Mouse (Mus musculus) forebrain, embryonic 15.5 days (tissue): ENCODE measurements around the gene Snx15. TPM values are rescaled to one million over a fixed set of nuclear protein-coding genes. Genes with fewer than 3 reads are reported as not detected.

Experiments
- ATAC-seq: fragments of 200-750 bp; cut with Nextera tagmentation; replicated peaks from 2 replicates; pipeline ENCODE4 v1.8.0; 2017; ENCODE audit warnings: mild to moderate bottlenecking, moderate TSS enrichment, moderate library complexity
- H3K27ac ChIP-seq: fragments of 300-500 bp; sonication (generic); replicated peaks from 2 replicates; pipeline ENCODE4 v1.5.1; 2015; ENCODE audit warnings: mild to moderate bottlenecking, inconsistent platforms
- H3K27me3 ChIP-seq: fragments of 300-500 bp; sonication (generic); 2 replicates; pipeline ENCODE4 v1.6.1; 2015; ENCODE audit warnings: inconsistent platforms
- H3K36me3 ChIP-seq: fragments of 300-500 bp; sonication (generic); 2 replicates; pipeline ENCODE4 v1.6.1; 2015; ENCODE audit warnings: mild to moderate bottlenecking, inconsistent platforms
- H3K4me1 ChIP-seq: fragments of 300-500 bp; sonication (generic); 2 replicates; pipeline ENCODE4 v1.6.1; 2015; ENCODE audit warnings: inconsistent platforms
- H3K4me2 ChIP-seq: fragments of 300-500 bp; sonication (generic); replicated peaks from 2 replicates; pipeline ENCODE4 v1.6.1; 2015; ENCODE audit warnings: mild to moderate bottlenecking, inconsistent platforms
- H3K4me3 ChIP-seq: fragments of 300-500 bp; sonication (generic); 2 replicates; pipeline ENCODE4 v1.5.1; 2015; ENCODE audit warnings: mild to moderate bottlenecking, inconsistent platforms
- H3K9ac ChIP-seq: fragments of 300-500 bp; sonication (generic); replicated peaks from 2 replicates; pipeline ENCODE4 v1.6.1; 2015; ENCODE audit warnings: mild to moderate bottlenecking, inconsistent platforms
- H3K9me3 ChIP-seq: fragments of 300-500 bp; sonication (generic); 2 replicates; pipeline ENCODE4 v1.6.1; 2016; ENCODE audit warnings: inconsistent platforms
- WGBS: fragments of 180-500 bp; shearing (Covaris S2); methylation state at CpG from one replicate; pipeline ENCODE4 v1.1.7; 2015; ENCODE audit warnings: mixed read lengths; 5-methylcytosine and 5-hydroxymethylcytosine counted together
- polyA plus RNA-seq: library from polyadenylated mRNA; unstranded; fragments of >200 nt; fragmentation: Nextera tagmentation; extraction: Ambion mirVana; gene quantifications from 2 replicates; pipeline ENCODE4 v1.2.1, GENCODE M21; 2015

Gene Snx15
- 43.1 and 45.6 TPM in 2 replicates for polyA plus RNA-seq

DNA sequence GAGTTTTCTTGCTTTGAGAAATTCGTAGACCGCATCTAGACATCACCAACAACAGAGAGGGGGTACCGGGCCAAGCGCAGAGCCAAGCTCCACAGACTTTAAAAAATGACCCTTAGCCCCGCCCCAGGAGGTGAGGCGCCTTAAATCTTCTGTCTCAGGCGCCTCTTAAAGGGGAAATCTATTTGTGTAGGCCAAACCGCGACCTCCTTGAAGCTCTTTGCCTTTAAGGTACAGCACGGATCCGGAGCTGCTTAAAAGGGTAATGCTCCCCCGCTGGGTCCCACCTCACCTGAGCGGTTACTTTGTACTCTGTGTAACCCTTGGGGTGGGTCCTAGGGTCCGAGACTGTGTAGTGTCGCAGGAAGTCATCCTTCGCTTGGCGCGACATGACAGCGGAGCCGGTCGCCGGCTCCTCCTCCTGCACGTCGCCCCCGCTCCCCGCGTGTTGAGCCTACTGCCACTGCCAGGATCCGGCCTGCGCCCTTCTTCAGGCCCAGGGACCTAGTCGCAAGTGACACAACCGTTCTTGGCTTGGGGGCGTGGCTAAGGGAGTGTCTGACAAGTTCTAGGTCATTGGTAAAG lies at the start of gene Snx15:
Snx15 (minus strand) TSS at position 545 of the 582 bp plus-strand sequence.
- H3K4me2 ChIP-seq = peak within 1 kb of the TSS; percentile 51
- H3K27ac ChIP-seq = peak within 1 kb of the TSS; percentile 85
- H3K36me3 ChIP-seq = no peaks in the 10 kb centered on the region
- ATAC-seq = peak; percentile 96
- H3K4me1 ChIP-seq = peaks cover 10% of the 10 kb centered on the region; the same call in 1 of the 2 replicates
- H3K4me3 ChIP-seq = peak within 1 kb of the TSS; percentile 49
- WGBS = under 1% methylated on average over 32 of the region's 32 CpGs
- no peaks in the 10 kb centered on the region for H3K27me3 ChIP-seq
- H3K9me3 ChIP-seq = no peaks in the 10 kb centered on the region
- peak within 1 kb of the TSS; percentile 55 for H3K9ac ChIP-seq

GRCm38 (mm10) chr19:6174771-6175170 lies 46.7 kb upstream of the Snx15 start:
- WGBS = 43% methylated on average over 5 of the region's 5 CpGs

DNA sequence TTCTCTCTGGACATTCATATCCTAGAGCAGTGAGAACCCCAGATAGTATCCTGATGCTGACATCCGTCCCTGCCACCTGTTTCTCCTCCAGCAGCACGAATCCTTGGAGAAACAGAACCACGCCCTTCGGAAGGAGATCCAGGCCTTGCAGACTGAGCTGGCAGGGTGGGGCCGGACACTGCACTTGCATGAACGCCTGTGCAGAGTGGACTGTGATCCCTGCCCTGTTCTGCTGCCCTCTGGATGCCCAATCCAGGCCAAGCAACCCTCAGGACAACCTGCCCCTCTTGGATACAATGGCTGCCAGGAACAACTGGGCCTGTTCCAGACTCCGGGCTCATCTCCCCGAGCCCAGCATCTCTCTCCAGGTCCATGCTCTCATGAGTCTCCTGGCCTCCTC lies 43.1 kb upstream of the Snx15 start:
- H3K27me3 ChIP-seq = no peaks in the 10 kb centered on the region
- H3K27ac ChIP-seq = no peak overlapping the region
- 91% methylated on average over 8 of the region's 8 CpGs for WGBS
- no peak overlapping the region for H3K4me3 ChIP-seq
- no peaks in the 10 kb centered on the region for H3K4me1 ChIP-seq
- H3K4me2 ChIP-seq = no peak overlapping the region
- H3K9me3 ChIP-seq = no peaks in the 10 kb centered on the region
- ATAC-seq = no peak
- no peak overlapping the region for H3K9ac ChIP-seq
- H3K36me3 ChIP-seq = no peaks in the 10 kb centered on the region

More at GRCm38 (mm10) chr19:6174771-6175170, 46.7 kb upstream of the Snx15 start:
- no peaks in the 10 kb centered on the region for H3K9me3 ChIP-seq
- ATAC-seq = no peak
- H3K4me3 ChIP-seq = no peak overlapping the region
- H3K36me3 ChIP-seq = no peaks in the 10 kb centered on the region
- H3K27ac ChIP-seq = no peak overlapping the region
- no peaks in the 10 kb centered on the region for H3K27me3 ChIP-seq
- no peaks in the 10 kb centered on the region for H3K4me1 ChIP-seq
- H3K4me2 ChIP-seq = no peak overlapping the region
- no peak overlapping the region for H3K9ac ChIP-seq

GRCm38 (mm10) chr19:6166750-6167149 lies 38.6 kb upstream of the Snx15 start:
- 79% methylated on average over 4 of the region's 4 CpGs for WGBS
- Histone ChIP-seq H3K4me3 (no peak overlapping the region), H3K36me3 (no peaks in the 10 kb centered on the region), H3K9me3 (no peaks in the 10 kb centered on the region), H3K27me3 (no peaks in the 10 kb centered on the region), H3K4me1 (no peaks in the 10 kb centered on the region), H3K27ac (no peak overlapping the region), H3K9ac (no peak overlapping the region), H3K4me2 (no peak overlapping the region)
- no peak for ATAC-seq

DNA sequence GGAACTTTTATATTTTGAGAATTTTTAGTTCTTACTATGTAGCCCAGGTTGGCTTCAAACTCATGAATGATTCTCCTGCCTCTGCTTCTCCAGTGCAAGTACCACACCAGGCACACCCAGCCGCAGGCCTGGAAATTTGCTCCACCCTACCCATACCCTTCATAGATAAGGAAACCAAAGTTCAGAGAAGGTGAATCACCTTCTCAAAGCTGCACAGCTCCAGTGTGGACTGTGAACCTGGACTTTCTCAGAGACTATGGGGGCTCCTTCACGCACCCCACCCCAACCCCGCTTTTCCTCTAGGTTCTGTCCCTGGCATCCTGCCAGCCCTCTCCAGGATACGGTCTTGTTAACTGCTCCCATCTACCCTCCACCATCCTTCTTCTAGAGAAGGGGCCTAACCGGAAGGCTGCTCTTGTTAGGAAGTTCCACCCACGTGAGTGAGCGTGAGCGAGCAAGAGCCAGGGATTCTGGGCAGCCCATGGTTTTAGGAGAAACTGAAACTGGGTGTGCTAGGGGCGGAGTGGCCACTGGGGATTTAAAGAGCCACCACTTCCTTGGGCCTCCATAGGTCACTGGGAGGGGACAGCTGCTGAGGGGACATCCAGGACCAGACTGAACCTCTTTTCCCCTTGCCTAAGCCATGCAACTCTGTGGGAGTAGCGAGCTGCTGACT lies 35.9 kb upstream of the Snx15 start:
- no peak overlapping the region for H3K4me2 ChIP-seq
- H3K9me3 ChIP-seq = no peaks in the 10 kb centered on the region
- WGBS = 75% methylated on average over 10 of the region's 10 CpGs
- H3K4me1 ChIP-seq = no peaks in the 10 kb centered on the region
- H3K27me3 ChIP-seq = no peaks in the 10 kb centered on the region
- H3K4me3 ChIP-seq = no peak overlapping the region
- H3K27ac ChIP-seq = no peak overlapping the region
- no peaks in the 10 kb centered on the region for H3K36me3 ChIP-seq
- no peak overlapping the region for H3K9ac ChIP-seq
- no peak for ATAC-seq

- ATAC-seq = no peak
- H3K27ac ChIP-seq = no peak overlapping the region
- H3K9ac ChIP-seq = no peak overlapping the region
- H3K9me3 ChIP-seq = no peaks in the 10 kb centered on the region
- no peak overlapping the region for H3K4me2 ChIP-seq
- WGBS = 80% methylated on average over 6 of the region's 6 CpGs
- no peaks in the 10 kb centered on the region for H3K27me3 ChIP-seq
- H3K4me3 ChIP-seq = no peak overlapping the region
- H3K36me3 ChIP-seq = no peaks in the 10 kb centered on the region
- H3K4me1 ChIP-seq = no peaks in the 10 kb centered on the region
Observed at GRCm38 (mm10) chr19:6157220-6157619, 29.1 kb upstream of the Snx15 start.

- Histone ChIP-seq H3K4me2 (no peak overlapping the region), H3K27ac (no peak overlapping the region), H3K9me3 (no peaks in the 10 kb centered on the region), H3K4me1 (no peaks in the 10 kb centered on the region), H3K27me3 (no peaks in the 10 kb centered on the region), H3K9ac (no peak overlapping the region), H3K36me3 (no peaks in the 10 kb centered on the region), H3K4me3 (no peak overlapping the region)
- 73% methylated on average over 8 of the region's 8 CpGs for WGBS
- ATAC-seq = no peak
Observed at GRCm38 (mm10) chr19:6156372-6156771, 28.3 kb upstream of the Snx15 start.

DNA sequence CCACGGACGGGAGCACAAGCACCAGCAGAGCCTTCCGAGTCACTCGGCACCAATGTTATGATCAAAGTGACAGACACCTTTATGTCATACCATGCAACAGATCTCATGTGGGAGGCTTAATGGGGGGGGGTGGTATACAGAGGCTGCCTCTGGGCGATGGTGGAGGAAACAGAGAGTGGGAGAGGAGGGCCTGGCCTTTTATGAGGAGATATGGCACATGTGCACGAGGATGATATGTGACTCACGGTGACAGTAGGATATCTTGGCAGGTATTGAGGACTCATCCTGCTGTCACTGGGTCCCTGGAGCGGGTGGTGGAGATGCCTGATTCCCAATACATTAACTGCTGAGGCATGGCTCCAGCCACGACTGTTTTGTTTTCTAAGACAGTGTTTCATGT lies 27.1 kb upstream of the Snx15 start:
- no peaks in the 10 kb centered on the region for H3K27me3 ChIP-seq
- ATAC-seq = no peak
- no peaks in the 10 kb centered on the region for H3K9me3 ChIP-seq
- H3K4me3 ChIP-seq = no peak overlapping the region
- H3K27ac ChIP-seq = no peak overlapping the region
- H3K36me3 ChIP-seq = no peaks in the 10 kb centered on the region
- 81% methylated on average over 9 of the region's 9 CpGs for WGBS
- no peak overlapping the region for H3K9ac ChIP-seq
- no peaks in the 10 kb centered on the region for H3K4me1 ChIP-seq
- H3K4me2 ChIP-seq = no peak overlapping the region

GRCm38 (mm10) chr19:6144842-6145241 lies 16.7 kb upstream of the Snx15 start:
- H3K4me1 ChIP-seq = peaks cover 10% of the 10 kb centered on the region
- H3K4me3 ChIP-seq = no peak overlapping the region
- H3K9ac ChIP-seq = no peak overlapping the region
- H3K27ac ChIP-seq = no peak overlapping the region
- H3K36me3 ChIP-seq = no peaks in the 10 kb centered on the region
- WGBS = 81% methylated on average over 5 of the region's 5 CpGs
- no peak for ATAC-seq
- H3K9me3 ChIP-seq = no peaks in the 10 kb centered on the region
- H3K4me2 ChIP-seq = no peak overlapping the region
- no peaks in the 10 kb centered on the region for H3K27me3 ChIP-seq

DNA sequence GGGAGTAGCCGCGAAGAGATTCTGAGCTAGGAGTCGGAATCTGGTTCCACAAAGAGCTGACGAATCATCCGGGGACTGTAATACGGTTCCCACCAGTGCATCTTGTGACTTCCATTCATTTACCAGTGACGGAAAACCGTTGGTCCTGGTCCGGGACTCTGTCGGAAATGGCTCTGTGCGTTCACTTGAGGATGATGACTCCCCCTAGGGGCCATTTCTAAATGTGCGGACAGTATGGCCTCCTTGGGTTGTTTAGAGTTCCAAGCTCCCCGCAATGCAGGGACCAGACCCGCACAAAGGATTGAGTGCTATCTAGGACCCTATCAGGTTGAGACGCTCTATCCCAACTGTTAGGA lies 13.3 kb upstream of the Snx15 start, which contains the start of gene Arl2:
Arl2 (minus strand) TSS at position 155 of the 356 bp plus-strand sequence.
- Histone ChIP-seq H3K9me3 (no peaks in the 10 kb centered on the region), H3K4me2 (peak within 1 kb of the TSS; percentile 88), H3K36me3 (peaks cover 9% of the 10 kb centered on the region; the same call in 1 of the 2 replicates), H3K4me1 (peaks cover 15% of the 10 kb centered on the region), H3K9ac (peak within 1 kb of the TSS; percentile 93), H3K27me3 (no peaks in the 10 kb centered on the region), H3K4me3 (peak within 1 kb of the TSS; percentile 68), H3K27ac (peak within 1 kb of the TSS; percentile 98)
- 1% methylated on average over 15 of the region's 15 CpGs for WGBS
- ATAC-seq = peak; percentile 76

- Histone ChIP-seq H3K9me3 (no peaks in the 10 kb centered on the region), H3K27ac (peak within 1 kb of the TSS; percentile 98), H3K36me3 (peaks cover 13% of the 10 kb centered on the region), H3K4me2 (peak within 1 kb of the TSS; percentile 88), H3K4me1 (peaks cover 15% of the 10 kb centered on the region), H3K4me3 (peak within 1 kb of the TSS; percentile 68), H3K9ac (peak within 1 kb of the TSS; percentile 93), H3K27me3 (no peaks in the 10 kb centered on the region)
- ATAC-seq = peak; percentile 95
- 0% methylated on average over 66 of the region's 68 CpGs for WGBS
Observed at GRCm38 (mm10) chr19:6140678-6141393, 12.7 kb upstream of the Snx15 start, which contains the start of gene Batf2. Gene Batf2, plus strand, starts transcription at chr19:6140983.

DNA sequence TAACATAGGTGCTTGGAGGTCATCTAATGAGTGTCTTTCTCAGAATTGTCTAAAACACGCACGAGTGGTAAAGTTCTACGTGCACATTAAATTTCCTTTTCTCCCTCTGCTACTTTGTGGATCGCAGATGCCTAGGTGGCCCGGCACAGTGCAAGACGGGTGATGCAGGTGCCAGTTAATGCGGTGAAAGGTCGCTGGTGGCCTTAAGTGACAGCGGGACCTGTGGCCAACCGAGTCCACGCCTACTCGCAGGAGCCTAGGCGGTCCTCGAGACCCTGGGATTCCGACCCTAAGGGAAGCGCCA lies 12.2 kb upstream of the Snx15 start:
- Histone ChIP-seq H3K4me1 (peaks cover 15% of the 10 kb centered on the region), H3K4me2 (peak overlapping the region; percentile 88), H3K27me3 (no peaks in the 10 kb centered on the region), H3K27ac (peak overlapping the region; percentile 98), H3K4me3 (peak overlapping the region; percentile 68), H3K36me3 (peaks cover 18% of the 10 kb centered on the region), H3K9ac (peak overlapping the region; percentile 93), H3K9me3 (no peaks in the 10 kb centered on the region)
- no peak for ATAC-seq
- WGBS = 5% methylated on average over 16 of the region's 16 CpGs
